In genomic region chr10:62006371-62006770, GRCm38 (mm10) we compare ENCODE assay signal across 18 mouse cellular contexts. TPM values are rescaled to one million over a fixed set of nuclear protein-coding genes. Genes with fewer than 3 reads are reported as not detected.
"Had no signal": no experiment of that assay in that cellular context is flagged by ENCODE, and none has a peak within 500 bp of the region (broad histone marks: within the 10 kb centered on the region; RNA-seq: fewer than 3 reads in every experiment).

No protein-coding gene starts in this region.

- H3K4me1 ChIP-seq: midbrain, embryonic 10.5 days; neural tube, embryonic 12.5 days; stomach, embryonic 15.5 days had no signal

- DNase-seq: lung, adult 18-20 months; lung, embryonic 14.5 days; lung, postnatal 10 days; lung, postnatal 4 days; midbrain, embryonic 14.5 days; right cerebral cortex, postnatal 14 days; thymus, adult 2 months; thymus, postnatal 25 days; thymus, postnatal 4 days had no signal

- H3K36me3 ChIP-seq: midbrain, embryonic 10.5 days; midbrain, embryonic 12.5 days; neural tube, embryonic 12.5 days; stomach, embryonic 15.5 days had no signal

- H3K9me3 ChIP-seq: midbrain, embryonic 10.5 days; midbrain, embryonic 12.5 days; neural tube, embryonic 12.5 days; stomach, embryonic 15.5 days had no signal

- ATAC-seq: midbrain, embryonic 16.5 days had no signal

- H3K27ac ChIP-seq: midbrain, embryonic 10.5 days; midbrain, embryonic 12.5 days; neural tube, embryonic 12.5 days; stomach, embryonic 15.5 days; stomach, postnatal 0 days had no signal

- H3K27me3 ChIP-seq: midbrain, embryonic 12.5 days; neural tube, embryonic 12.5 days; stomach, embryonic 15.5 days had no signal

- H3K4me3 ChIP-seq: midbrain, embryonic 10.5 days; midbrain, embryonic 12.5 days; neural tube, embryonic 12.5 days; stomach, embryonic 15.5 days had no signal

- H3K9ac ChIP-seq: lung, embryonic 14.5 days; midbrain, embryonic 12.5 days; neural tube, embryonic 12.5 days; stomach, embryonic 15.5 days had no signal

- H3K4me2 ChIP-seq: lung, embryonic 14.5 days; midbrain, embryonic 12.5 days; neural tube, embryonic 12.5 days; stomach, embryonic 15.5 days had no signal

RNA-seq across cellular contexts. Expression of gene Col13a1, which starts 27.5 kb away (rescaled TPM):
- total RNA-seq: megakaryocyte, adult 5-6 weeks; megakaryocyte-erythroid progenitor cell, adult 5-6 weeks; neutrophil, adult 5-6 weeks had no signal
